Mouse (Mus musculus) heart, postnatal 0 days (tissue): ENCODE measurements around the gene Cebpzos.

Source experiments
- CTCF ChIP-seq: IDR thresholded peaks from 2 replicates; pipeline ENCODE4 v1.5.1; 2016; ENCODE audit warnings: antibody characterized with exemption, control low read depth, low read depth
- EP300 ChIP-seq: IDR thresholded peaks from 2 replicates; pipeline ENCODE4 v1.6.1; 2016; ENCODE audit warnings: antibody characterized with exemption, low read depth

DNA sequence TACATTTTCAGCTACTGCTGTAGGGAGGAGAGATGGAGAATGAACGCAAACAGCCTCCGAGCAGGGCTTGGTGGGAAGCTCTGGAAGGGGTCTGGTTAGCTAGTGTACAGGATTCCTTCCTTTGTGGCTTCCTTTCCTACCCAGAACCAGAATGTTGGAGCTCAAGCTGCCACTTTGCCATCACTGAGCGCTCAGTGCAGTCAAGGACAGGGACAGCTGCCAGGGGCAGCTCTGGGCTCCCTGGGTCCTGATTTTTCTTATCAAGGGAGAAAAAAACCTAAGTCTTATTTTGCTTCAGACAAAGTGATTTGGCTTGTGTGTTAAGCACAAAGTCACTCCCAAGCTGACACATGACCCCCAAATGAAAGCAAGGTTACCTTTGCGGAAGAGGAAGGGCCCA lies 27.7 kb upstream of the Cebpzos start:
- TF ChIP-seq CTCF (no peak), EP300 (no peak)
